Mouse (Mus musculus) embryonic facial prominence, embryonic 11.5 days (tissue): ENCODE measurements around the gene Lrp2. TPM values are rescaled to one million over a fixed set of nuclear protein-coding genes. Genes with fewer than 3 reads are reported as not detected.

ENCODE experiments used
- ATAC-seq: fragments of 200-750 bp; cut with Nextera tagmentation; replicated peaks from 2 replicates; pipeline ENCODE4 v1.8.0; 2017; ENCODE audit warnings: low read depth; ENCODE audit not compliant: insufficient number of reproducible peaks, low FRiP score, low TSS enrichment
- DNase-seq: peaks from one replicate; pipeline ENCODE4 v3.0.0-alpha.2; 2015; ENCODE audit warnings: low spot score
- H3K27ac ChIP-seq: fragments of 300-500 bp; sonication (generic); replicated peaks from 2 replicates; pipeline ENCODE4 v1.5.1; 2014; ENCODE audit warnings: mild to moderate bottlenecking, low read depth, low read length, control low read depth
- H3K27me3 ChIP-seq: fragments of 300-500 bp; sonication (generic); 2 replicates; pipeline ENCODE4 v1.6.1; 2014; ENCODE audit warnings: mild to moderate bottlenecking, low read length, moderate library complexity, mixed read lengths; ENCODE audit not compliant: control insufficient read depth, insufficient read depth
- H3K36me3 ChIP-seq: fragments of 300-500 bp; sonication (generic); replicated peaks from 2 replicates; pipeline ENCODE4 v1.6.1; 2014; ENCODE audit warnings: low read depth, mild to moderate bottlenecking, low read length, moderate library complexity, mixed read lengths; ENCODE audit not compliant: control insufficient read depth, insufficient read depth
- H3K4me1 ChIP-seq: fragments of 300-500 bp; sonication (generic); 2 replicates; pipeline ENCODE4 v1.6.1; 2014; ENCODE audit warnings: low read length, mixed read lengths; ENCODE audit not compliant: control insufficient read depth, insufficient read depth
- H3K4me2 ChIP-seq: fragments of 300-500 bp; sonication (generic); 2 replicates; pipeline ENCODE4 v1.6.1; 2014; ENCODE audit warnings: low read depth, mild to moderate bottlenecking, control low read depth, low read length, moderate library complexity
- H3K4me3 ChIP-seq: fragments of 300-500 bp; sonication (generic); 2 replicates; pipeline ENCODE4 v1.5.1; 2014; ENCODE audit warnings: low read depth, low read length, control low read depth
- H3K9ac ChIP-seq: fragments of 300-500 bp; sonication (generic); replicated peaks from 2 replicates; pipeline ENCODE4 v1.6.1; 2014; ENCODE audit warnings: mild to moderate bottlenecking, control low read depth, low read length
- H3K9me3 ChIP-seq: fragments of 300-500 bp; sonication (generic); replicated peaks from 2 replicates; pipeline ENCODE4 v1.6.1; 2016; ENCODE audit warnings: mild to moderate bottlenecking, low read length, inconsistent platforms, mixed read lengths; ENCODE audit not compliant: control insufficient read depth
- WGBS: fragments of 180-500 bp; shearing (Covaris S2); extraction: QIAGEN DNeasy Blood & Tissue Kit; methylation state at CpG from one replicate; pipeline ENCODE4 v1.1.7; 2014; 5-methylcytosine and 5-hydroxymethylcytosine counted together
- polyA plus RNA-seq: library from polyadenylated mRNA; unstranded; fragments of >200 nt; fragmentation: Nextera tagmentation; extraction: Ambion mirVana; gene quantifications from 2 replicates; pipeline ENCODE4 v1.2.1, GENCODE M21; 2014

Gene Lrp2
- polyA plus RNA-seq, 1 experiment from 2014 or later: 1.7 TPM

DNA sequence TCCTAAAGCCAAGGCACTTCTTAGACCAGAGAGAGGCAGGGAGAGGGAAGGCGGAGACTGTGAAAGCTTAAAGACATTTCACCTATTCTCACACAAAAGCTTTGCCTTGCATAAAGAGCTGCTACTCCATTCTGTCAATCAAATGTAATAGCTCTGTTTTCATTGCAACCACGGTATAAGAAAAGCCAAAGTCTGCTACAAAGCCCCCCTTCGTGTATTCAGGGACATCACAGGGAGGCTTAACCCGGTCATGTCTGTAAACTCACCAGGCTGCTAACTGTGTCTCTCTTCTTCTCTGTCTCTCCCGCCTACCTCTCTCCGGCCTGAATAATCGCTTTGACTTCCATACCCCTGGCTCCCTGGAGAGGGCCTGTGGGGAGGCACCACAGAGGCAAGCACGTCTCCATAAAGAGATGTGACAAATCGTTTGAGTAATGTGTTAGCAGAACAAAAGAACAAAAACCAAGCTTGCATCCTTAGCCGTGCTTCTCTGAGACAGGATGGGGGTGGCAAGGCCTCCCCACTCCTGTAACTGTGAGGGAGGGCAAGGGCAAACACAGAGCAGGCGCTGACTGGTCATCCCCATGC is 167.5 kb downstream of the Lrp2 start:
- 7% methylated on average over 11 of the region's 11 CpGs for WGBS
- DNase-seq: peak; percentile 35
- no peak overlapping the region for H3K4me3 ChIP-seq

DNA sequence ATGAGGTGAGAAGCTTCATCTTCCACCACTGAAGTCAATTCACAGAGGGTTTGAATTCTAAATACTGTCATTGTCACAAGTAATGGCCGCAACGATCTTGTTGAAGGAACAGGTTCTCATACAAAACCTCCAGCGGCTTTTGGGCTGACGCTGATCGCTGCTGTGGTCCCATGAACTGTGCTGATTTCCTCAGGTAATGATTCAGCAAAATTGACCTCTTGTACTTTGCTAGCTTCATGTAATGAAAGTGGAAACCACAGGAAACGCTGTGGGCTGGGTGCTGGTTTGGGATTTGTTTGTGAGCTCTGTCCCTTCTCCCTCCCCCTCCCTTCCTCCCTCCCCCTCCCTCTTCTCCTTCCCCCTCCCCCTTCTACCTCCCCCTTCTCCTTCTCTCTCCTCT is 170.8 kb downstream of the Lrp2 start:
- Histone ChIP-seq H3K4me1 (no peaks in the 10 kb centered on the region), H3K4me2 (no peak overlapping the region), H3K36me3 (no peaks in the 10 kb centered on the region), H3K27ac (no peak overlapping the region), H3K9me3 (no peaks in the 10 kb centered on the region), H3K4me3 (no peak overlapping the region), H3K9ac (no peak overlapping the region), H3K27me3 (no peaks in the 10 kb centered on the region)
- 82% methylated on average over 6 of the region's 6 CpGs for WGBS
- no peak for DNase-seq
- ATAC-seq: no peak

More for the DNA sequence above, 167.5 kb downstream of the Lrp2 start:
- no peak overlapping the region for H3K9ac ChIP-seq
- no peak overlapping the region for H3K4me2 ChIP-seq
- no peaks in the 10 kb centered on the region for H3K27me3 ChIP-seq
- peak; percentile 88 for ATAC-seq
- no peaks in the 10 kb centered on the region for H3K9me3 ChIP-seq
- no peaks in the 10 kb centered on the region for H3K36me3 ChIP-seq
- no peak overlapping the region for H3K27ac ChIP-seq
- H3K4me1 ChIP-seq: no peaks in the 10 kb centered on the region

DNA sequence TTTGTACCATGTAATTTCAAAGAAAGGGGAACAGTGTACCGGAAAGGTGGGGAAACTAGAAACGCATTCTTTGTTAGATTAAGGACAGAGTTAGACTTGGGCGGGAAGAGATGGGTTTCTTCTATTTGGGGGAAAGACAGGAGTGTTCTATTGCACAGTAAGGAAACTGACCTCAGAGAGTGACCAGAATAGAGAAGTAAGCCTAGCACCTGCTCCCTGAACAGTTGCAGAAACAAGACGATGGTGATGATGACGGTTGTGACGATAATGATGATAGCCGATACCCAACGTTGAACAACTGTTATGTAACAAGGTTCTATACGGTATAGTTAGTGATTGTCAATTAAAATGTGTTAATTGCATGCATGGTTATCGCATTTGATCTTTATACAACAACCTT is 171.3 kb downstream of the Lrp2 start:
- Histone ChIP-seq H3K27me3 (no peaks in the 10 kb centered on the region), H3K27ac (no peak overlapping the region), H3K4me3 (no peak overlapping the region), H3K9me3 (no peaks in the 10 kb centered on the region), H3K36me3 (no peaks in the 10 kb centered on the region), H3K9ac (no peak overlapping the region), H3K4me1 (no peaks in the 10 kb centered on the region), H3K4me2 (no peak overlapping the region)
- no peak for ATAC-seq
- DNase-seq: no peak
- WGBS: 90% methylated on average over 10 of the region's 10 CpGs

DNA sequence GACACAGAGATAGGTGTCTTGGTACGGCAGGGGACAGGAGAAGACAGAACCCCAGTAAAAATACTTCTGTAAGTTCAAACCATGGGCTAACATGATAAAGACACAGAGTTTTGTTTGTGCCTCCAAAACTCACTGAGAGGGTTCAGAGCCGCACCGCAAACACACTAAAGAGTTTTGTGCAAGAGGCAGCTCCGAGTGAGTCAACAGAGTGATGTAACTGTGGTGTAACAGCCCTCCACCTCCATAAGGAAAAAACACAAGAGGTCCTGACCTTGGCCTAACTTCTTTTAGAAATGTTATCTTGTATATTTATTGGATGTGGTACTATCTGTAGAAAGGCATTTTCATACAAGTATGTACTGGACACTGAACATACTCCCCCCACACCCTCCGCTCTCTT is 180.2 kb downstream of the Lrp2 start:
- no peak overlapping the region for H3K27ac ChIP-seq
- H3K36me3 ChIP-seq: no peaks in the 10 kb centered on the region
- no peak overlapping the region for H3K4me2 ChIP-seq
- 92% methylated on average over 5 of the region's 5 CpGs for WGBS
- H3K9me3 ChIP-seq: no peaks in the 10 kb centered on the region
- ATAC-seq (no peak), DNase-seq (no peak)
- H3K4me3 ChIP-seq: no peak overlapping the region
- H3K9ac ChIP-seq: no peak overlapping the region
- H3K4me1 ChIP-seq: no peaks in the 10 kb centered on the region
- no peaks in the 10 kb centered on the region for H3K27me3 ChIP-seq

DNA sequence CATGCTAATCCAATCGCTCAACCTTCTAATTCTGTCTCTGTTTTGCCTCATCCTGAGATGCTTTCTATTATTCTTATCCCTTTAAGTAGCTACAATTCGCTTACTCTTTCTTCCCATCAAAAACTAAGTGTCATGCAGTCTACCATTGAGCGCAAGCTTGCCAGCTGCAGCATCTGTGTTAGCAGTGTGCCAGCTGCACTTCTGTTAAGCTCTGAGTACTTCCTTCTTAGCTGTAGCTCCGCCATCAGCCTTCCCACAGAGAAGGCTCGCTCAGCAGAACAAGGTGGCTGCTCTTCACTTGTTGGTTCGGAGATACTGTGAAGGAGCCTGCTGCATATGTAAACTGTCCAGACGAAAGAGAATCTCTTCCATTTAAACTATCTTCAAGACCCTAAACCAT is 183.6 kb downstream of the Lrp2 start:
- no peaks in the 10 kb centered on the region for H3K4me1 ChIP-seq
- no peaks in the 10 kb centered on the region for H3K36me3 ChIP-seq
- no peaks in the 10 kb centered on the region for H3K27me3 ChIP-seq
- DNase-seq (no peak), ATAC-seq (no peak)
- no peak overlapping the region for H3K27ac ChIP-seq
- no peak overlapping the region for H3K4me3 ChIP-seq
- WGBS: 78% methylated on average over 7 of the region's 7 CpGs
- no peaks in the 10 kb centered on the region for H3K9me3 ChIP-seq
- no peak overlapping the region for H3K4me2 ChIP-seq
- no peak overlapping the region for H3K9ac ChIP-seq

DNA sequence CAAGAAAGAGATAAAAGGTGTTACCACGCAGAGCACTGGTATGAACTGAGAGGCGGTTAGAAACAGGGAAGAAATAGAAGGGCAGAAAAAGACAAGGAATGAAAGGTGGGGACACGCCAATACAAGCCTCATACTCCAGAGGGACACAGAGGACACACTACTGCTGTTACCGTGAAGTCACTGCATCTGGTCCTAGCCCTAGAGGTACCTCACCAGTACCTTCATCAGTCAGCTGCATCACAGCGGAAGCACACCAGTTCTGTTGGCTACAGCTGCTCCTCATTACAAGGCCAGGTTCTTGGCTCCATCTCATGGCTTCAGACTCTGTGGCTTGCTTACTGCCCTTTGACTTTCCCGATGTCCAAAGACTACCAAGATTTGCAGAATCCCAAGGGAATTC is 184.0 kb downstream of the Lrp2 start:
- no peaks in the 10 kb centered on the region for H3K36me3 ChIP-seq
- ATAC-seq: no peak
- H3K4me2 ChIP-seq: no peak overlapping the region
- DNase-seq: no peak
- no peaks in the 10 kb centered on the region for H3K4me1 ChIP-seq
- no peaks in the 10 kb centered on the region for H3K27me3 ChIP-seq
- no peak overlapping the region for H3K9ac ChIP-seq
- no peak overlapping the region for H3K4me3 ChIP-seq
- no peak overlapping the region for H3K27ac ChIP-seq
- H3K9me3 ChIP-seq: no peaks in the 10 kb centered on the region
- WGBS: 87% methylated on average over 6 of the region's 6 CpGs

DNA sequence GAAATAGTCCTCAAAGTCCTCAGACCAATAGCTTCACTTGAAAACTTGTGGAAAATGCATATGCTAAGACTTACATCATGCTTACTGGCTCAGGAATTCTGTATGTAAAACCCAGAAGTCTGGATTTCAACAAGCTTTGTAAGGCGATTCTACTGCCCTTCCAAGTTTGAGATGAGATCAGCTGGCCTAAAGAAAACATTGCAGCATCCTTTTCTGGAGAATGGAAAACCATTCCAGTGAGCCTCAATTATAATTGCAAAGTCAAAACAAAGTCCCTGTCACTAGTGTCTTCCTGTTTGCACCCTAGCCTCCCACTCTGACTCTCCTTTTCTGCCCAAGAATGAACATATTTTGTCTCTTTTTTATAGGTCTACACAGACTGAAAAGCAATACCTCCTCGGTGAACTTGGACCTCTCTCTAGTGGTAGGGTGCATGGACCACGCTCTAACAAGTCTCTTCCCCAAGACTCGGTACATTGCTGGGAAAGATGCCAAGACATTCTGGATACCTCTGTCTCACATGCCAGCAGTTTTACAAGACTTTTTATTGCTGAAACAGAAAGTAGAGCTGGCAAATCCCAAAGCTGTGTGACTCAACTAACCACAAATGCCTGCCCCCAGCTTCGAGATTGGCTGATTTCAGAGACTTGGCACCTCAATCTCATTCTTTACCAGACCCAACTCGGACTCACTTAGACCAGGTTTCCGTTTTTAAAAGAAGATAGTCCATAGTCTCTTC is 184.8 kb downstream of the Lrp2 start:
- no peaks in the 10 kb centered on the region for H3K4me1 ChIP-seq
- H3K27me3 ChIP-seq: no peaks in the 10 kb centered on the region
- 87% methylated on average over 7 of the region's 7 CpGs for WGBS
- H3K4me2 ChIP-seq: no peak overlapping the region
- H3K36me3 ChIP-seq: no peaks in the 10 kb centered on the region
- H3K9ac ChIP-seq: no peak overlapping the region
- no peak for ATAC-seq
- no peaks in the 10 kb centered on the region for H3K9me3 ChIP-seq
- H3K4me3 ChIP-seq: no peak overlapping the region
- DNase-seq: no peak
- H3K27ac ChIP-seq: no peak overlapping the region

DNA sequence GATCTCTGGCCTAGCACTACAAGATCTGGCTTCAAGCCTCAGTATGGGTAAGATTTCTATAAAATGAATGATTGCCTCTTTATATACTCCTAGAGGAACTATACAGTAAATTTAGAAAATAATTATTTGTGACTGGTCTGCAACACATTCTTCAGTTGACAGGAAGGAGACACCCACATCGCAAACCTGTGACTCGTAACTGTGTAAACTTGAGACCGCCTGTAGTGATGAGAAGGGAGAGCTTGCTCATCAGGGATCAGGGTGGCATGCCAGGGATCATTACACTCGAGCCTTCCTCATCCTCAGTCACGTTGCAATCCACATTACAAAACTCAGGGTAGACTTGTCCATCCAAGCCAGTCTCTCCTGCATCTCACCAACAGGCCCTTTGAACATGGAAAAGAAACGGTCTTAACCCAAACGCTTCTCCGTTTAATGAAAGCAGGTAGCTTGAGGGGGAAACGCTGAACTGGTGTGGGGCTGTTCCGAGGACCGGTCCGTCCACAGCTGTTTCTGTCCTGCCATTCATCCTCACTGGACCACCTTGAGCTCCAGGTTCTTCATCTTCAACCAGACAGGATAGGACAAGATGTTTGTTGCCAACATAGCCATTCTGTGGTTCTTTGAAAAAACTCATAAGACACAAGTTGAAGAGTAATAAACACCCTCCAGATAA is 189.0 kb downstream of the Lrp2 start:
- Histone ChIP-seq H3K4me3 (no peak overlapping the region), H3K4me1 (no peaks in the 10 kb centered on the region), H3K4me2 (no peak overlapping the region), H3K27ac (no peak overlapping the region), H3K9ac (no peak overlapping the region), H3K27me3 (no peaks in the 10 kb centered on the region), H3K9me3 (no peaks in the 10 kb centered on the region), H3K36me3 (no peaks in the 10 kb centered on the region)
- DNase-seq (no peak), ATAC-seq (no peak)
- WGBS: 87% methylated on average over 12 of the region's 12 CpGs
